Mouse (Mus musculus): ENCODE measurements at regions not wholly inside any gene's neighbourhood (a gene's known extent, or its start where the extent isn't known, plus 50 kb on each side); places are given as distances from the start of the nearest gene placed in this dataset.

GRCm38 (mm10) chr7:90064198-90064597, 65.8 kb upstream of the Picalm start:
- Histone ChIP-seq H3ac (ENCODE audit: control insufficient read depth, insufficient read length) (no peak overlapping the region), H3K27me3 (ENCODE audit: control insufficient read depth, insufficient read depth, insufficient read length) (no peaks in the 10 kb centered on the region), H3K36me3 (ENCODE audit: control insufficient read depth, insufficient read depth) (no peaks in the 10 kb centered on the region), H3K4me2 (ENCODE audit: low read depth) (no peak overlapping the region), H3K79me2 (ENCODE audit: control insufficient read depth, insufficient read depth) (no peaks in the 10 kb centered on the region), H3K4me3 (no peak overlapping the region)
- TF ChIP-seq USF1 (IDR thresholded peaks at IDR 0.05; ENCODE audit: low read depth) (no peak), MYOD1 (IDR thresholded peaks at IDR 0.05; ENCODE audit: control insufficient read depth in 1 of 3, insufficient read length in 2 of 3, low read depth in 2 of 3) (no peak), POLR2A (IDR thresholded peaks at IDR 0.05; ENCODE audit: insufficient read length, low read depth) (no peak), MYOG (IDR thresholded peaks at IDR 0.05; ENCODE audit: control insufficient read depth in 1 of 3, insufficient read depth in 1 of 3, insufficient read length in 2 of 3, low read depth in 2 of 3) (no peak), MAX (IDR thresholded peaks at IDR 0.05; ENCODE audit: low read depth) (no peak), TCF3 (IDR thresholded peaks at IDR 0.05; ENCODE audit: insufficient read length, low read depth) (no peak), SRF (IDR thresholded peaks at IDR 0.05; ENCODE audit: control insufficient read depth, insufficient read length, low read depth) (no peak), TCF12 (IDR thresholded peaks at IDR 0.05; ENCODE audit: insufficient read depth, poor library complexity, severe bottlenecking) (no peak), POLR2AphosphoS2 (IDR thresholded peaks at IDR 0.05; ENCODE audit: insufficient read length, low read depth) (no peak), REST (IDR thresholded peaks at IDR 0.05; ENCODE audit: insufficient read depth, insufficient read length) (no peak), CEBPB (IDR thresholded peaks at IDR 0.05; ENCODE audit: insufficient read depth, poor library complexity, severe bottlenecking) (no peak), E2F4 (IDR thresholded peaks at IDR 0.05; ENCODE audit: insufficient read depth) (no peak)

GRCm38 (mm10) chr7:90065269-90065955, 64.6 kb upstream of the Picalm start:
- Histone ChIP-seq H3K27me3 (ENCODE audit: control insufficient read depth, insufficient read depth, insufficient read length) (no peaks in the 10 kb centered on the region), H3K36me3 (ENCODE audit: control insufficient read depth, insufficient read depth) (no peaks in the 10 kb centered on the region), H3K79me2 (ENCODE audit: control insufficient read depth, insufficient read depth) (no peaks in the 10 kb centered on the region), H3K4me2 (ENCODE audit: low read depth) (no peak overlapping the region), H3K4me3 (no peak overlapping the region), H3ac (ENCODE audit: control insufficient read depth, insufficient read length) (no peak overlapping the region)
- TF ChIP-seq MYOD1 (IDR thresholded peaks at IDR 0.05; ENCODE audit: control insufficient read depth in 1 of 3, insufficient read length in 2 of 3, low read depth in 2 of 3) = no peak
- TF ChIP-seq E2F4 (IDR thresholded peaks at IDR 0.05; ENCODE audit: insufficient read depth) = no peak
- TF ChIP-seq MYOG (IDR thresholded peaks at IDR 0.05; ENCODE audit: control insufficient read depth in 1 of 3, insufficient read depth in 1 of 3, insufficient read length in 2 of 3, low read depth in 2 of 3) = no peak
- TF ChIP-seq CEBPB (IDR thresholded peaks at IDR 0.05; ENCODE audit: insufficient read depth, poor library complexity, severe bottlenecking) = no peak
- TF ChIP-seq TCF3 (IDR thresholded peaks at IDR 0.05; ENCODE audit: insufficient read length, low read depth) = no peak
- TF ChIP-seq MAX (IDR thresholded peaks at IDR 0.05; ENCODE audit: low read depth) = no peak
- TF ChIP-seq POLR2A (IDR thresholded peaks at IDR 0.05; ENCODE audit: insufficient read length, low read depth) = no peak
- no peak for TF ChIP-seq TCF12 (IDR thresholded peaks at IDR 0.05; ENCODE audit: insufficient read depth, poor library complexity, severe bottlenecking)
- no peak for TF ChIP-seq REST (IDR thresholded peaks at IDR 0.05; ENCODE audit: insufficient read depth, insufficient read length)
- no peak for TF ChIP-seq SRF (IDR thresholded peaks at IDR 0.05; ENCODE audit: control insufficient read depth, insufficient read length, low read depth)
- TF ChIP-seq USF1 (IDR thresholded peaks at IDR 0.05; ENCODE audit: low read depth) = no peak
- no peak for TF ChIP-seq POLR2AphosphoS2 (IDR thresholded peaks at IDR 0.05; ENCODE audit: insufficient read length, low read depth)

- TF ChIP-seq MYOD1 (IDR thresholded peaks at IDR 0.05; ENCODE audit: control insufficient read depth in 1 of 3, insufficient read length in 2 of 3, low read depth in 2 of 3) (no peak), SRF (IDR thresholded peaks at IDR 0.05; ENCODE audit: control insufficient read depth, insufficient read length, low read depth) (no peak), E2F4 (IDR thresholded peaks at IDR 0.05; ENCODE audit: insufficient read depth) (no peak), POLR2A (IDR thresholded peaks at IDR 0.05; ENCODE audit: insufficient read length, low read depth) (no peak), TCF3 (IDR thresholded peaks at IDR 0.05; ENCODE audit: insufficient read length, low read depth) (no peak), MAX (IDR thresholded peaks at IDR 0.05; ENCODE audit: low read depth) (no peak), USF1 (IDR thresholded peaks at IDR 0.05; ENCODE audit: low read depth) (no peak), MYOG (IDR thresholded peaks at IDR 0.05; ENCODE audit: control insufficient read depth in 1 of 3, insufficient read depth in 1 of 3, insufficient read length in 2 of 3, low read depth in 2 of 3) (no peak), POLR2AphosphoS2 (IDR thresholded peaks at IDR 0.05; ENCODE audit: insufficient read length, low read depth) (no peak), REST (IDR thresholded peaks at IDR 0.05; ENCODE audit: insufficient read depth, insufficient read length) (no peak), CEBPB (IDR thresholded peaks at IDR 0.05; ENCODE audit: insufficient read depth, poor library complexity, severe bottlenecking) (no peak), TCF12 (IDR thresholded peaks at IDR 0.05; ENCODE audit: insufficient read depth, poor library complexity, severe bottlenecking) (no peak)
- Histone ChIP-seq H3K4me3 (no peak overlapping the region), H3K27me3 (ENCODE audit: control insufficient read depth, insufficient read depth, insufficient read length) (no peaks in the 10 kb centered on the region), H3K4me2 (ENCODE audit: low read depth) (no peak overlapping the region), H3ac (ENCODE audit: control insufficient read depth, insufficient read length) (no peak overlapping the region), H3K79me2 (ENCODE audit: control insufficient read depth, insufficient read depth) (no peaks in the 10 kb centered on the region), H3K36me3 (ENCODE audit: control insufficient read depth, insufficient read depth) (no peaks in the 10 kb centered on the region)
These were observed 63.7 kb upstream of the Picalm start for GRCm38 (mm10) chr7:90066275-90066674.

- Histone ChIP-seq H3K27me3 (ENCODE audit: control insufficient read depth, insufficient read depth, insufficient read length) (no peaks in the 10 kb centered on the region), H3ac (ENCODE audit: control insufficient read depth, insufficient read length) (no peak overlapping the region), H3K4me2 (ENCODE audit: low read depth) (no peak overlapping the region), H3K4me3 (no peak overlapping the region), H3K79me2 (ENCODE audit: control insufficient read depth, insufficient read depth) (no peaks in the 10 kb centered on the region), H3K36me3 (ENCODE audit: control insufficient read depth, insufficient read depth) (no peaks in the 10 kb centered on the region)
- no peak for TF ChIP-seq SRF (IDR thresholded peaks at IDR 0.05; ENCODE audit: control insufficient read depth, insufficient read length, low read depth)
- TF ChIP-seq MAX (IDR thresholded peaks at IDR 0.05; ENCODE audit: low read depth) = no peak
- TF ChIP-seq MYOG (IDR thresholded peaks at IDR 0.05; ENCODE audit: control insufficient read depth in 1 of 3, insufficient read depth in 1 of 3, insufficient read length in 2 of 3, low read depth in 2 of 3) = no peak
These were observed 61.9 kb upstream of the Picalm start for GRCm38 (mm10) chr7:90067961-90068665.
